Mouse (Mus musculus) intestine, embryonic 16.5 days (tissue): ENCODE measurements at regions not wholly inside any gene's neighbourhood (a gene's known extent, or its start where the extent isn't known, plus 50 kb on each side); places are given as distances from the start of the nearest gene placed in this dataset.

Source experiments
- ATAC-seq: fragments of 200-750 bp; cut with Nextera tagmentation; 2 replicates; pipeline ENCODE4 v1.8.0; 2017; ENCODE audit warnings: moderate TSS enrichment, moderate library complexity
- H3K27ac ChIP-seq: fragments of 300-500 bp; sonication (generic); 2 replicates; pipeline ENCODE4 v1.5.1; 2014; ENCODE audit warnings: mild to moderate bottlenecking, low read length
- H3K27me3 ChIP-seq: fragments of 300-500 bp; sonication (generic); replicated peaks from 2 replicates; pipeline ENCODE4 v1.6.1; 2014; ENCODE audit warnings: low read length, control low read depth, mixed read lengths; ENCODE audit not compliant: control insufficient read depth, insufficient read depth
- H3K36me3 ChIP-seq: fragments of 300-500 bp; sonication (generic); 2 replicates; pipeline ENCODE4 v1.6.1; 2014; ENCODE audit warnings: low read length, control low read depth; ENCODE audit not compliant: control insufficient read depth, insufficient read depth
- H3K4me1 ChIP-seq: fragments of 300-500 bp; sonication (generic); 2 replicates; pipeline ENCODE4 v1.6.1; 2014; ENCODE audit warnings: low read length, control low read depth, mixed read lengths; ENCODE audit not compliant: control insufficient read depth, insufficient read depth
- H3K4me2 ChIP-seq: fragments of 300-500 bp; sonication (generic); 2 replicates; pipeline ENCODE4 v1.6.1; 2014; ENCODE audit warnings: low read depth, low read length, control low read depth
- H3K4me3 ChIP-seq: fragments of 300-500 bp; sonication (generic); 2 replicates; pipeline ENCODE4 v1.5.1; 2014; ENCODE audit warnings: mild to moderate bottlenecking, low read length
- H3K9ac ChIP-seq: fragments of 300-500 bp; sonication (generic); 2 replicates; pipeline ENCODE4 v1.6.1; 2014; ENCODE audit warnings: low read depth, low read length
- H3K9me3 ChIP-seq: fragments of 300-500 bp; sonication (generic); 2 replicates; pipeline ENCODE4 v1.6.1; 2016; ENCODE audit warnings: low read length, control low read depth; ENCODE audit not compliant: control insufficient read depth
- WGBS: fragments of 180-500 bp; shearing (Covaris S2); extraction: QIAGEN DNeasy Blood & Tissue Kit; methylation state at CpG from one replicate; pipeline ENCODE4 v1.1.7; 2014; 5-methylcytosine and 5-hydroxymethylcytosine counted together

- H3K4me1 ChIP-seq: no peaks in the 10 kb centered on the region
- no peak overlapping the region for H3K27ac ChIP-seq
- no peaks in the 10 kb centered on the region for H3K36me3 ChIP-seq
- ATAC-seq: no peak
- H3K27me3 ChIP-seq: no peaks in the 10 kb centered on the region
- H3K9ac ChIP-seq: no peak overlapping the region
- no peak overlapping the region for H3K4me3 ChIP-seq
- H3K9me3 ChIP-seq: no peaks in the 10 kb centered on the region
- no peak overlapping the region for H3K4me2 ChIP-seq
- WGBS: 56% methylated on average over 4 of the region's 4 CpGs
Observed at GRCm38 (mm10) chr7:74065449-74066099, 52.1 kb upstream of the St8sia2 start.
